Mouse (Mus musculus) brain, embryonic 14.5 days (tissue): ENCODE data around the gene Emilin1. TPM values are rescaled to one million over a fixed set of nuclear protein-coding genes. Genes with fewer than 3 reads are reported as not detected.
A peak's percentile ranks its signal among the peaks of the same experiment; 100 is the strongest.

Experiments used
- DNase-seq: peaks from one replicate; pipeline ENCODE4 v3.0.0-alpha.2; 2011; ENCODE audit warnings: low read depth
- CTCF ChIP-seq: fragments of 200-500 bp; IDR thresholded peaks from 2 replicates; pipeline ENCODE4 v1.5.1; 2012; ENCODE audit warnings: inconsistent platforms, mild to moderate bottlenecking, moderate library complexity, borderline replicate concordance; ENCODE audit not compliant: insufficient read depth, insufficient read length; ENCODE audit errors: extremely low read depth
- POLR2A ChIP-seq: fragments of 200-500 bp; IDR thresholded peaks from 2 replicates; pipeline ENCODE4 v1.6.1; 2012; ENCODE audit warnings: mild to moderate bottlenecking, inconsistent platforms, borderline replicate concordance; ENCODE audit not compliant: poor library complexity, insufficient read depth, insufficient read length, severe bottlenecking; ENCODE audit errors: extremely low read depth
- polyA plus RNA-seq: library from polyadenylated mRNA; depleted of rRNA; stranded (reverse); fragments of >200 nt; gene quantifications from 2 replicates; pipeline ENCODE4 v1.2.3, GENCODE M21; 2012

Emilin1 gene
- polyA plus RNA-seq, 1 experiment = 23.0 TPM

DNA sequence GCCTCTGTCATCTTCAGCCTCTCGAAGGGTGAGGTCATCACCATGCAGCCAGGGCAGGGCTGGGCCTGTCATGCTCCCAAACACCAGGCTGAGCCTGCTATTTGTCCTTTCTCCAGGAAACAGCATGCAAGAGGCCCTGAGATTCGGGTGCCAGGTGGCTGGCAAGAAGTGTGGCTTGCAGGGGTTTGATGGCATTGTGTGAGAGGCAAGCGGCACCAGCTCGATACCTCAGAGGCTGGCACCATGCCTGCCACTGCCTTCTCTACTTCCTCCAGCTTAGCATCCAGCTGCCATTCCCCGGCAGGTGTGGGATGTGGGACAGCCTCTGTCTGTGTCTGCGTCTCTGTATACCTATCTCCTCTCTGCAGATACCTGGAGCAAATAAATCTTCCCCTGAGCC, 17.6 kb downstream of the Emilin1 start:
- no peak for DNase-seq
- TF ChIP-seq CTCF = no peak
- no peak for TF ChIP-seq POLR2A

DNA sequence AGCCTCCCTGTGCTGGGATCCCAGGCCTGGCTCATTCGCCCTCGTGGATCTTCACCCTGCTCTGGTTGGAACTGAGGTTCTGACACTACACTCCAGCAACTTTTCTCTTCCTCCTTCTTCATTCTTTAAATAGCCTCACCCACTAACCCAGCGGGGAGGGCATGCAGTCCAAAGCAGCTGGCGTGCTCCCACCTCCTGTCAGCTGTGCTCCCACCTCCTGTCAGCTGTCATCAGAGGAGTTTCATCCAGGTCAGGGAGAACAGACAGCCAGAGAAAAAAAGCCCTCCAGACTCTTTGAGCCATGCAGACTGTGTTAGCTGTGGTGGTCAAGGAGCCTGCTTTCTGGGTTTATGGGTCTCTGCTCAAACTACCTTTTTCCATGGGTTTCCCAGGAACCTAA, 18.2 kb downstream of the Emilin1 start:
- DNase-seq = no peak
- TF ChIP-seq CTCF (no peak), POLR2A (no peak)

DNA sequence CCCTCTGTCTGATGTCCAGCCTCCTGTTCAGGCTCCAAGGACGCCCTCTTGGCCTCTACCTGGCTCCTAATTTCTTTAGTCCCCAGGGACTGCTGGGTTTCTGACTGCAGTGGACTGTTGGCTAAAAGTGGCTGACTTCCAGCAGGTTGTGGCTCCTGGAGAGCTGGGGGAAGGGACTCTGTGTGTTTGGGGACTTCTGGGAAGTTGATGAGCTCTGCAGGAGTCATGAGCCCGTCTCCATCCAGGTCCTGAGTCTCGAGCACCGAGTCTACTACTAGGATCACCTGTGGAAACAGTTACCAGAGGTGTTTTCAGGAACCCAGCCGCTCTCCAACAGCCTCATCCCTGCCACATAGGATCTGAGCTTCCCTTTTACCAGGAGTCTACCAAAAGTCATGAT, 20.5 kb downstream of the Emilin1 start:
- no peak for DNase-seq
- no peak for TF ChIP-seq CTCF

DNA sequence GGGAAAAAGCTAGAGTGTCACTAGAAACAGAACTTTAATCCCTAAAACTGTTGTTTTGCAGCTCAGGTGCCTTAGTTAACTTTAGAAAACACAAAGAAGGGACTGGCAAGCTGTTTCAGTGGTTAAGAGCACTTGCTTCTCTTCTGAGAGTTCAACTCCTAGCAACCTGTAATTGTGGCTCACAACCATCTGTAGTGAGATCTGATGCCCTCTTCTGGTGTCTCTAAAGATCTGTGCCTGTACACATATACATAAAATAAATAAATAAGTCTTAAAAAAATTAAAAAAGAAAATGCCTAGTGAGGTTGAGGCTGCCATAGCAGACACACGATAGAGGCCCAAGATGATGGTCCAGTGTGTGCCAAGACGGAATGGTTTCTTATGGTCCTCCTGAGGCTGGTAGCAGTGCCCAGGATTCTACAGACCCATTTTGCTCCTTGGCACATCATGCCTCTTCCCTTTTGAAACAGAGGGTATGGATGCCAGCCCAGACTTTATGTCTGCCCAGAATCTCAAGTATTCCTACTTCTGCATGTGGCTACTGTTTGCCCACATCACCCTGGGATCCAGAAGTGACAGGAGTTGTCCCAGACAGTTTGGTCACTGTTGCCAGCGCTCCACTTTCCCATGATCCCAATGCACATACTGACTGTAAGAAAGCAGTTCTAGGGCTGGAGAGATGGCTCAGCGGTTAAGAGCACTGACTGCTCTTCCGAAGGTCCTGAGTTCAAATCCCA, 21.7 kb downstream of the Emilin1 start:
- no peak for DNase-seq
- no peak for TF ChIP-seq POLR2A
- no peak for TF ChIP-seq CTCF

DNA sequence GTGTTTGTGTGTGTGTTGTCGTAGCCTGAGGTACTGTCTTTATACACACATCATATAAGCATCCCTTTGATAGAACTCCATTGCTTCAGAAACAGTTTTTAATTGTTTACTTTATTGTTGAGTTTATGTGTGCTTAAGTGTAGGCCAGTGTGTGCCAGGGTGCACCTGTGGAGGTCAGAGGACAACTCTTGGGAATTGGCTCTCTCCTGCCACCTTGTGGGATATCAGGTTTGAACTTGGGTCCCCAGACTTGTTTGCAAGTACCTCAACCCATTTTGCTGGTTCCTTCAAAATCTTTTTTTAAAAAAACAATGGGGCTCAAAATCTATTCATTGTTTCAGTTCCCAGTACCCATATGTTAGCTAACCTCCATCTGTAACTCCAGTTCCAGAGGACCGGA, 29.8 kb downstream of the Emilin1 start:
- no peak for TF ChIP-seq CTCF
- no peak for TF ChIP-seq POLR2A
- no peak for DNase-seq

DNA sequence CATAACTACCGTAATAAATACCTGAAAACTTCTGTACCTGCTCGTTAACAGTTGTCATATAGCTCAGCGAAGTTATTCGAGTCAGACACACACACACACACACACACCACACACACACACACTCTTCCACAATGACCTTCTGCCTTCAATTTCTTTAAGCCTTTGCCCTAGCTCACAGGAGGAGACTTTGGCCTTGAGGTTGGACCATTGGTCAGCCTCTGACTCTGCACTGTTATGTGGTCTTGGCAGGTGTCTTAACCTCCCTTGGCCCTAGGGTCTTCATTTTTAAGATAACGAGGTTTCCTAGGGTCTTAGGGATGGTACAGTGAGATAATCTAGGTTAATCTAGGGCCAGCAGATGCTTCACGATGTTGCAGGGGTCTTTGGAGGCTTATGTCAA, 31.1 kb downstream of the Emilin1 start:
- TF ChIP-seq CTCF = no peak
- no peak for TF ChIP-seq POLR2A
- no peak for DNase-seq

DNA sequence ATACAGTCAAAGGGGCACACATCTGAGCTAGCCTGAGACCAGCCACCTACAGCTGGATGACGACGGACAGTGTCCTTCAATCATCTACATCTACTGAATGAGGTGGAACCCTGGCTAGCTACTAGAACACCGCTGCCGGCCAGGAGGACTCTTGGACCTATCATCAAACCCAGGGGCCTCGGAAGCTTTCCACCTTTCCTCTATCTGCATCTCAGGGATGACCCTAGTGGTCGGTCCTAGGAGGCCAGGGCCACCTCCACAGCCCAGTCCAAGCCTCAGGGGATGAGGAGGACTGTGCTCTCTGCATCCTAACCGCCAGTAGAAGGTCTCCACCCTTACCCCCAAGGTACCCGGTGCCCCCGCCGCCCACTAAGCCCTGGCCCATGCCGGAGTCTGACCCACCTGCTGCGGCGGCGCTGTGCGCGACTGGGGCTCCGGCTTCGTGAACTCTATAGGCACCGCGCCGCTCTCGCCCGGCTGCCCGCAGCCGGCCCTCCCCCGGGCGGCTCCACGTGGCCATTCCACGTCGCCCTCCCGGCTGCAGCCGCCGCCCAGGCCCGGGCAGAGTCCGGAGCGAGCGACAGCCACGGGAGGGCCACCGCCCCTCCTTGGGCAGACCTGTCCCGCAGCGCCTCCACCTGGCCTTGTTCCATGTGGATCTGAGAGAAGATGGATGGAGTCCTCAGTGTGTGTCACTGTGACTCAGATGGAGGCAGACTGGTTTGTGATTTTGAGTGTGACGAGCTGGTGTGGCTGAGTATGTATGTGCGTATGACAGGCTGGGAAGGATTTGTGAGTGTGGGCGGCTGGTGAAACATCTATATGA, 32.0 kb downstream of the Emilin1 start, which contains the start of gene Cgref1:
TSS of gene Cgref1 (minus strand) at position 636 of the 826 bp plus-strand sequence.
- peak; percentile 77 for DNase-seq
- TF ChIP-seq CTCF = peak; percentile 53; the same call in 1 of the 2 replicates
- 0 out of 2 replicates have a peak, but pooled peaks have one; percentile 20 for TF ChIP-seq POLR2A

DNA sequence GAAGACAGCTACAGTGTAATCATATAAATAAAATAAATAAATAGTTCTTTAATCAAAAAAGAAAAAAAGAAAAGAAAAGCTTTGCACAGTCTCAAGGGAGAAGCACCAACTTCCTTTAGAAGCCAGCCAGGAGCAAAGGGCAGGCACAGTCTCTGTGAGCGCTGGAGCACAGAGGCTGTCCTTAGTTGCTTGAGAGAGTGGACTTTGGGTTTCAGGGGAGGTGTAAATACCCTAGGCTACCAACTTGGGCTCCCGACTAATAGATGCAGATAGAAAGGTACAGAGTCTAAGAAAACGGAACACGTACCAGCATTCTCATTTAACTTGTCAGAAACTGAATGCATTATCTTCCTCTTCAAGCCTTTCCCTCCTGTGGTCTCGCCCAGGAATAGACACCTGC, 35.4 kb downstream of the Emilin1 start:
- no peak for DNase-seq
- no peak for TF ChIP-seq POLR2A
- TF ChIP-seq CTCF = no peak

DNA sequence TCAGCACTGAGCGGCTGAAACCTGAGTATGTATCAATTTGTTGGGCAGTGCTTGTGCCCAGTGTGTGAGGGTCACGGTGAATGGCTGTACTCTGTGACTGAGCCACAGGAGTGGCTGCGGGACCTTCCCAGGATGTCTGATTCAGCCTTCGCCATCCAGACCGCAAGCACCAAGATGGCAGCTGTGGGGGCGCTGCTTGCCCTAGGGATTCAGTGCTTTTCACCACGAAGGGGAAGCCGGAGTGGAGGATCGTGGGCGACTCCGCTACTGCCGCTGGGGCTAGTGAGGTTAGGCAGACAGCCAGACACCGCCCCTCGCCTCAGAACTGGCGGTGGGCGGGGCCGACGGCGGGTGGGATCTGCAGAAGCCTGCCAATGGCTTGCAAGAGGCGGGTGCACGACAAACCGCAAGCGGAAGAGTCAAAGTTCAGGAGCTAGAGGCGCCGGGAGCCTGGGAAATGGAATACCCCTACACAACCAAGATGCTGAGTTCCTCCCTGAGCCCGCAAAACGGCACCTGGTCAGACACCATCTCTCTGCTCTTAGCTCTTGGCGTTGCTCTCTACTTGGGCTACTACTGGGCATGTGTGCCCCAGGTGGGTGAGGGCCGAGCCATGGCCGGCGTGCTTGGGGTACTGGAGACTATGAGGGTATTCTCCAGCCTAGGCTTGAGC, 36.6 kb downstream of the Emilin1 start:
- peak; percentile 96 for DNase-seq
- TF ChIP-seq CTCF = peak; percentile 9; the same call in 1 of the 2 replicates
- TF ChIP-seq POLR2A = peak; percentile 42; the same call in 1 of the 2 replicates

DNA sequence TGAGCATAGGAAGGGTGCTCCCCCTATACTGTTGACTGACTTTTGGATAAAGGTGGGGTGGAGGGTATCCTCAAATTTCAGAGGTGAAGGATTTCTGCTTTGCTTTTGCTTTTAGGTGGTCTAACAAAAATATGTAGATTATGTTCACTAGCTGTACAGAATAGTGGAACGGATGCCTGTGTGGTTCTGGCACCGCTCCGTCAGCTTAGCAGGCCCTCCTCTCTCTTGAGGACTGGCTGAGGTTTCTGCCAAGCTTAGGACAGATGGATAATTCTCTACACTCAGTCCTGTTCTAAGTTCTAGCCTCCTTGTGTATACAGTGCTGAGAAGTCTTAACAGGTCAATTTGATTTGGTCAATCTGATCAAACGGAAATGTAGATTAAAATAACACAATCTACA, 37.2 kb downstream of the Emilin1 start:
- TF ChIP-seq POLR2A (no peak), CTCF (no peak)

DNA sequence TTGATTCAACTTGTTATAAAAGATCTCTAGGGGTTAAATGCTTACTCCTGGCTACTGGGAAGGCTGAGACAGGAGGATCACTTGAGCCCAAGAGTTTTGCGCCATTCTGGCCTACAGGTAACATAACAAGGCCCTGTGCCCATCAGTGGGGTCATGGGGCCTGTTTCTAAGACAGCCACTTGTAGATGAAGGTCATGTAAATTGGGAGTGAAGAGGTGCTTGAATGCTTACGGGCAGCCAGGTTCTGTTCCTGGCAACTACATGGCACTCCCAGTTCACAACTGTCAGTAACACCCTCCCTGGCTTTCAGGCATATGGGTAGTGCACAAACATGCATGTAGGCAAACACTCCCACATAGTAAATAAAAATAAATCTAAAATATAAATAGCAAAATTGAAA, 37.7 kb downstream of the Emilin1 start:
- TF ChIP-seq POLR2A (no peak), CTCF (no peak)
- DNase-seq = no peak

More for the DNA sequence above, 37.2 kb downstream of the Emilin1 start:
- DNase-seq = no peak
